Mouse (Mus musculus): Measurements from ENCODE around the gene Ccdc71l. TPM values are rescaled to one million over a fixed set of nuclear protein-coding genes. Genes with fewer than 3 reads are reported as not detected.

Gene Ccdc71l
- polyA plus RNA-seq, 1 experiment from 2014 or later = 6.4 TPM

- peak overlapping the region; percentile 68 for H3K4me2 ChIP-seq (replicated peaks; ENCODE audit: low read depth)
- H3K9ac ChIP-seq (ENCODE audit: low read depth, low read length) = peak overlapping the region; percentile 91
- H3K36me3 ChIP-seq (ENCODE audit: control insufficient read depth, insufficient read depth) = no peaks in the 10 kb centered on the region
- H3K4me1 ChIP-seq (replicated peaks; ENCODE audit: control insufficient read depth, insufficient read depth, low read length) = peaks cover 5% of the 10 kb centered on the region; the same call in 1 of the 2 replicates
- H3K4me3 ChIP-seq (ENCODE audit: low read depth, low read length) = peak overlapping the region; percentile 81
- peak; percentile 97 for TF ChIP-seq CTCF (IDR thresholded peaks at IDR 0.05; ENCODE audit: low read depth)
- under 1% methylated on average over 64 of the region's 67 CpGs for WGBS
- peak overlapping the region; percentile 98 for H3K27ac ChIP-seq (ENCODE audit: low read depth, low read length)
- H3K9me3 ChIP-seq (ENCODE audit: control insufficient read depth) = no peaks in the 10 kb centered on the region
- no peaks in the 10 kb centered on the region for H3K27me3 ChIP-seq (replicated peaks; ENCODE audit: control insufficient read depth, insufficient read depth, low read length)
- peak; percentile 91 for ATAC-seq
These were observed 807 bp downstream of the Ccdc71l start for GRCm38 (mm10) chr12:32379296-32379725.

DNA sequence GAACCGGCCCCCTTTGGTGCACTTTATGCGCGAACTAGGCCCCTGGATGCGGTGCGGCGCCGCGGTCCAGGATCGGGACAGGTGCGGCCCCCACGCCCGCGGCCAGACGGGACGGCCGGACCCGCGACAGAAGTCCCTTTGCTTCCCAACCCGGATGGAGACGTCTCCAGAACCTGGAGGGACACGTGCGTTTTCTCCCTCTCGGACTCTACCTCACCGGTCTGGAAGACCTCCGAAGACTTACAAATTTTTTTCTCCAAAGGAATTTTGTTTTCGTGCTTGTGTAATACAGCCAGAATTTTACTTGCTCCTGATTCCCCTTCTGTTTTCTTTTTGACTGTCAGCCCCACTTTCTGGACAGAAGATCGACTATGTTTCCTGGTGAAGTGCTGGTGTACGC is 1.2 kb downstream of the Ccdc71l start:
- Histone ChIP-seq H3K4me2 (replicated peaks; ENCODE audit: low read depth) (peak overlapping the region; percentile 68), H3K9ac (ENCODE audit: low read depth, low read length) (peak overlapping the region; percentile 91), H3K9me3 (ENCODE audit: control insufficient read depth) (no peaks in the 10 kb centered on the region), H3K27me3 (replicated peaks; ENCODE audit: control insufficient read depth, insufficient read depth, low read length) (no peaks in the 10 kb centered on the region), H3K4me3 (ENCODE audit: low read depth, low read length) (peak overlapping the region; percentile 81), H3K27ac (ENCODE audit: low read depth, low read length) (peak overlapping the region; percentile 98), H3K4me1 (replicated peaks; ENCODE audit: control insufficient read depth, insufficient read depth, low read length) (peaks cover 5% of the 10 kb centered on the region; the same call in 1 of the 2 replicates), H3K36me3 (ENCODE audit: control insufficient read depth, insufficient read depth) (no peaks in the 10 kb centered on the region)
- no peak for TF ChIP-seq CTCF (IDR thresholded peaks at IDR 0.05; ENCODE audit: low read depth)
- under 1% methylated on average over 28 of the region's 28 CpGs for WGBS
- no peak for ATAC-seq

DNA sequence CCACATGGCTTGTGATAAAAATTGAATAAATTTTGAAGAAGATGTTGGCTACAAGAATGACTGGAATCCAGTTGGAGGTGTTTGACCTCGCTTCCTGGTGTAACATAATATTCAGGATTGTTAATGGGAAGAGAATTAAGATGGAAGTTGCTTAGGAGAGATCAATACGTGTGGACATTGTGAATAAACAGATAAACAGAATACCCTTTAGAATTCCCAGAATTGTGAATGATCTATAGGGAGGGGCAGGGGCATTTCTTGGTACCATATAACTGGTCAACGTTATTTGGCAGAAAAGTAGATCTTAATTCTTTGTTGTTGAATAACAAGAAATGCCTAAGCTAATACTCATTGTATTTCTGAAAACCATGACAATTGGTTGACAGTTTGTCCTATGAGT is 2.0 kb downstream of the Ccdc71l start:
- TF ChIP-seq CTCF (IDR thresholded peaks at IDR 0.05; ENCODE audit: low read depth) = no peak
- Histone ChIP-seq H3K4me1 (replicated peaks; ENCODE audit: control insufficient read depth, insufficient read depth, low read length) (peaks cover 5% of the 10 kb centered on the region; the same call in 1 of the 2 replicates), H3K4me3 (ENCODE audit: low read depth, low read length) (peak overlapping the region; percentile 81), H3K36me3 (ENCODE audit: control insufficient read depth, insufficient read depth) (no peaks in the 10 kb centered on the region), H3K4me2 (replicated peaks; ENCODE audit: low read depth) (peak overlapping the region; percentile 68), H3K27ac (ENCODE audit: low read depth, low read length) (no peak overlapping the region), H3K27me3 (replicated peaks; ENCODE audit: control insufficient read depth, insufficient read depth, low read length) (no peaks in the 10 kb centered on the region), H3K9ac (ENCODE audit: low read depth, low read length) (no peak overlapping the region), H3K9me3 (ENCODE audit: control insufficient read depth) (no peaks in the 10 kb centered on the region)
- 49% methylated on average over 3 of the region's 3 CpGs for WGBS
- ATAC-seq = no peak

GRCm38 (mm10) chr12:32381011-32381410 is 2.5 kb downstream of the Ccdc71l start:
- Histone ChIP-seq H3K36me3 (ENCODE audit: control insufficient read depth, insufficient read depth) (no peaks in the 10 kb centered on the region), H3K4me1 (replicated peaks; ENCODE audit: control insufficient read depth, insufficient read depth, low read length) (peaks cover 5% of the 10 kb centered on the region; the same call in 1 of the 2 replicates), H3K4me2 (replicated peaks; ENCODE audit: low read depth) (peak overlapping the region; percentile 68), H3K27ac (ENCODE audit: low read depth, low read length) (no peak overlapping the region), H3K4me3 (ENCODE audit: low read depth, low read length) (peak overlapping the region; percentile 81), H3K9ac (ENCODE audit: low read depth, low read length) (0 out of 2 replicates have a peak overlapping the region, but pooled peaks have one; percentile 23), H3K9me3 (ENCODE audit: control insufficient read depth) (no peaks in the 10 kb centered on the region), H3K27me3 (replicated peaks; ENCODE audit: control insufficient read depth, insufficient read depth, low read length) (no peaks in the 10 kb centered on the region)
- WGBS = 74% methylated on average over 2 of the region's 2 CpGs
- no peak for TF ChIP-seq CTCF (IDR thresholded peaks at IDR 0.05; ENCODE audit: low read depth)
- ATAC-seq = no peak

DNA sequence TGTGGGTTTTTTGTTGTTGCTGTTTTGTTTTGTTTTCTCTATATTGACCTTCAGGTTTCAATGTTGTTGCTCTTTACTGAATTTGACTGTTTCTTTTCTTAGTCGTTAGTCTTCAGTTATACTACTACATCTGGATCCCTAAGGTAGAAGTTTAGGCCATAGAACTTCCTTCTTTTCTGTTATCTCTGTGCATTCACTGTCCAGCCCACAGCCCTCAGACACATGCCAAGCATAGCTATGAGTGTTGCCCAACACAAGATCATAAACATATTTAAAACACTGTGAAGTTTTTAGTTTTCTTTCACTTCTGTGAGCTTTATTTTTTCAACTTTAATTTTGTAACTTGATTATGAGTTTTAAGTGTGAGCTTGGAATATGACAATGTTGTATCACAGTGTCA is 41.0 kb downstream of the Ccdc71l start:
- Histone ChIP-seq H3K4me1 (replicated peaks; ENCODE audit: control insufficient read depth, insufficient read depth, low read length) (no peaks in the 10 kb centered on the region), H3K9me3 (ENCODE audit: control insufficient read depth) (no peaks in the 10 kb centered on the region), H3K4me3 (ENCODE audit: low read depth, low read length) (no peak overlapping the region), H3K9ac (ENCODE audit: low read depth, low read length) (no peak overlapping the region), H3K27me3 (replicated peaks; ENCODE audit: control insufficient read depth, insufficient read depth, low read length) (no peaks in the 10 kb centered on the region), H3K36me3 (ENCODE audit: control insufficient read depth, insufficient read depth) (no peaks in the 10 kb centered on the region), H3K27ac (ENCODE audit: low read depth, low read length) (no peak overlapping the region), H3K4me2 (replicated peaks; ENCODE audit: low read depth) (no peak overlapping the region)
- no peak for ATAC-seq
- WGBS = 69% methylated on average over 1 of the region's 1 CpGs
- no peak for TF ChIP-seq CTCF (IDR thresholded peaks at IDR 0.05; ENCODE audit: low read depth)

DNA sequence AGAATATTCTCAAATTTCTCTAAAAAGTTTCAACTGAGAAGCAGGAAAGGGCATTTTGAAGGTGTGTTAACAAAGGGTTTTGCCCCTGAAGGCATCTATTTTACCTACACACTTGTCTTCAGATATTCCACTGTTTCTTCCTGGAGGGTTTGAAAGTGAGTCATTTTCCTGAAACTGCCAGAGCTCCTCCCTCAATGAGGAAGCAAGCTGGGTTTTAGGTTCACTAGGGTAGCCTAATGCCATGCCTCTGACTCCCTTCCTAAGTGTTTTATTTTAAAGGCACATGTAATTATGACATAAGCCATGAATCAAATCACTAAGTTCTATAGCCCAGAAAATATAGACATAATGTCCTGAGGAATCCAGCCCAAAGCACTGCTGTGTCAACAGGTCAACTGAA is 49.3 kb downstream of the Ccdc71l start:
- H3K4me2 ChIP-seq (replicated peaks; ENCODE audit: low read depth) = no peak overlapping the region
- no peak for ATAC-seq
- no peaks in the 10 kb centered on the region for H3K27me3 ChIP-seq (replicated peaks; ENCODE audit: control insufficient read depth, insufficient read depth, low read length)
- H3K36me3 ChIP-seq (ENCODE audit: control insufficient read depth, insufficient read depth) = no peaks in the 10 kb centered on the region
- no peak overlapping the region for H3K4me3 ChIP-seq (ENCODE audit: low read depth, low read length)
- TF ChIP-seq CTCF (IDR thresholded peaks at IDR 0.05; ENCODE audit: low read depth) = no peak
- no peak overlapping the region for H3K9ac ChIP-seq (ENCODE audit: low read depth, low read length)
- no peak overlapping the region for H3K27ac ChIP-seq (ENCODE audit: low read depth, low read length)
- H3K4me1 ChIP-seq (replicated peaks; ENCODE audit: control insufficient read depth, insufficient read depth, low read length) = no peaks in the 10 kb centered on the region
- no peaks in the 10 kb centered on the region for H3K9me3 ChIP-seq (ENCODE audit: control insufficient read depth)

GRCm38 (mm10) chr12:32431004-32431403 is 52.5 kb downstream of the Ccdc71l start:
- TF ChIP-seq CTCF (IDR thresholded peaks at IDR 0.05; ENCODE audit: low read depth) = no peak
- no peak for ATAC-seq
- Histone ChIP-seq H3K36me3 (ENCODE audit: control insufficient read depth, insufficient read depth) (no peaks in the 10 kb centered on the region), H3K27me3 (replicated peaks; ENCODE audit: control insufficient read depth, insufficient read depth, low read length) (no peaks in the 10 kb centered on the region), H3K9me3 (ENCODE audit: control insufficient read depth) (no peaks in the 10 kb centered on the region), H3K4me3 (ENCODE audit: low read depth, low read length) (no peak overlapping the region), H3K9ac (ENCODE audit: low read depth, low read length) (no peak overlapping the region), H3K4me1 (replicated peaks; ENCODE audit: control insufficient read depth, insufficient read depth, low read length) (no peaks in the 10 kb centered on the region), H3K4me2 (replicated peaks; ENCODE audit: low read depth) (no peak overlapping the region), H3K27ac (ENCODE audit: low read depth, low read length) (no peak overlapping the region)
- WGBS = 67% methylated on average over 1 of the region's 1 CpGs

Other genes with a start within 250 kb of the Ccdc71l start
- gene Pik3cg, start 170.0 kb upstream of the Ccdc71l start, polyA plus RNA-seq (2015; fragmentation: Nextera tagmentation; extraction: Ambion mirVana) = 1.1 TPM in 2 replicates

Measured in intestine, postnatal 0 days (tissue).